Mouse (Mus musculus) bone marrow macrophage, adult 2 months (primary cell): ENCODE data around the gene Ano1.

ENCODE experiments used
- CTCF ChIP-seq: IDR thresholded peaks from 2 replicates; pipeline ENCODE4 v1.5.1; 2012; ENCODE audit warnings: low read depth, mild to moderate bottlenecking, low read length, moderate library complexity
- POLR2A ChIP-seq: IDR thresholded peaks from 2 replicates; pipeline ENCODE4 v1.6.1; 2012; ENCODE audit warnings: mild to moderate bottlenecking, low read depth, low read length, borderline replicate concordance

GRCm38 (mm10) chr7:144582284-144582980 is 169.3 kb downstream of the Ano1 start, which contains the start of gene Fadd:
- no peak for TF ChIP-seq POLR2A
- TF ChIP-seq CTCF = no peak
